Comparison of ENCODE assay signal across 12 mouse cellular contexts in the genomic region with DNA sequence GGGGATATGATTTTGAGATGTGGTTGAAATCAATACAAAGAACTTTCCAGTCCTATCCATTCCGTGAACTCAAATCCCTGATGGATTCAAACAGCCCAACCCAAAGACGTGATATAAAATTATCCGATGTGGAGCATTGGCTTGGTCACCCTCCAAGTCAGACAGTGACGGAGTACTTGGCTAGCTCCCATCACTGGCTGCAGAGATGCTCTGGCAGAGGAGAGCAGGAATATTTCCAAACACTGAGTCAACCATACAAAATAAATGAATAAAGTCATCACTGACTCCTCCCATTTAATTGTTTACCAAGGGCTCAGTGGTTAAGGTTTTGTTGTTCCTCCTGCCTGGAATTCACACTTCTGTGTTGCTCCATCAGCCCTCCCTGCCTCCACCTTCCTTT. TPM values are rescaled to one million over a fixed set of nuclear protein-coding genes. Genes with fewer than 3 reads are reported as not detected.
DNase-seq lines count a peak whose midpoint lies in the region; ATAC-seq lines count a peak whose summit lies in the region.
"Had no signal": no experiment of that assay in that cellular context is flagged by ENCODE, and none has a peak within 500 bp of the region (broad histone marks: within the 10 kb centered on the region; RNA-seq: fewer than 3 reads in every experiment).

No protein-coding gene starts in this region.

- H3K4me1 ChIP-seq in heart, embryonic 12.5 days (replicated peaks) = peaks cover 25% of the 10 kb centered on the region
- H3K4me1 ChIP-seq in forebrain, embryonic 12.5 days = no peaks in the 10 kb centered on the region
- H3K4me1 ChIP-seq: midbrain, embryonic 12.5 days had no signal

- no peak for ATAC-seq in heart, embryonic 12.5 days (ENCODE audit: insufficient number of reproducible peaks, low FRiP score)
- ATAC-seq in forebrain, embryonic 12.5 days (ENCODE audit: low FRiP score) = no peak
- ATAC-seq in megakaryocyte progenitor cell, adult 5-6 weeks (replicated peaks; ENCODE audit: poor library complexity) = no peak

- H3K36me3 ChIP-seq in heart, embryonic 12.5 days = peaks cover 4% of the 10 kb centered on the region; the same call in 1 of the 2 replicates
- H3K36me3 ChIP-seq in forebrain, embryonic 12.5 days (replicated peaks) = no peaks in the 10 kb centered on the region
- H3K36me3 ChIP-seq: midbrain, embryonic 12.5 days had no signal

- 79% methylated on average over 4 of the region's 4 CpGs for WGBS in heart, embryonic 12.5 days
- WGBS in forebrain, embryonic 12.5 days = 95% methylated on average over 4 of the region's 4 CpGs

- H3K4me3 ChIP-seq in heart, embryonic 12.5 days = no peak overlapping the region
- H3K4me3 ChIP-seq in forebrain, embryonic 12.5 days (replicated peaks) = no peak overlapping the region
- H3K4me3 ChIP-seq: midbrain, embryonic 12.5 days had no signal

- H3K9ac ChIP-seq in heart, embryonic 12.5 days = no peak overlapping the region
- H3K9ac ChIP-seq in forebrain, embryonic 12.5 days = no peak overlapping the region
- H3K9ac ChIP-seq: midbrain, embryonic 12.5 days had no signal

- peak; percentile 84 for DNase-seq in heart, adult 18-20 months
- DNase-seq in Muller cell, postnatal 12 days (ENCODE audit: inconsistent ontology term) = peak; percentile 87
- DNase-seq in gastrocnemius, adult 8-10 months (ENCODE audit: low spot score in 2 of 2) = peak; percentile 53 to 63
- DNase-seq in layer of hippocampus, postnatal 36 days = peak; percentile 19 to 34
- no peak for DNase-seq in retina, embryonic 14.5 days (ENCODE audit: low spot score)

- H3K27me3 ChIP-seq in heart, embryonic 12.5 days (replicated peaks) = no peaks in the 10 kb centered on the region
- no peaks in the 10 kb centered on the region for H3K27me3 ChIP-seq in forebrain, embryonic 12.5 days
- H3K27me3 ChIP-seq: midbrain, embryonic 12.5 days had no signal

- H3K27ac ChIP-seq in heart, embryonic 12.5 days (ENCODE audit: poor library complexity, severe bottlenecking) = no peak overlapping the region
- H3K27ac ChIP-seq in forebrain, embryonic 12.5 days = no peak overlapping the region
- H3K27ac ChIP-seq: midbrain, embryonic 12.5 days had no signal

- peaks cover 2% of the 10 kb centered on the region for H3K9me3 ChIP-seq in heart, embryonic 12.5 days (replicated peaks)
- no peaks in the 10 kb centered on the region for H3K9me3 ChIP-seq in forebrain, embryonic 12.5 days
- H3K9me3 ChIP-seq: midbrain, embryonic 12.5 days had no signal

- no peak overlapping the region for H3K4me2 ChIP-seq in heart, embryonic 12.5 days
- H3K4me2 ChIP-seq in forebrain, embryonic 12.5 days = no peak overlapping the region
- H3K4me2 ChIP-seq: midbrain, embryonic 12.5 days had no signal

RNA-seq across cellular contexts. Expression of a gene that starts 50.6 kb away (rescaled TPM):
- 10 to 100 TPM; 32.4 to 35.7 TPM for total RNA-seq in heart, adult 18-20 months (2021)
- polyA plus RNA-seq in heart, embryonic 12.5 days (2016; fragmentation: Nextera tagmentation; extraction: Ambion mirVana) = 36.0 and 38.6 TPM in 2 replicates
- 10 to 100 TPM in 2 of 4 experiments, 1 to 10 TPM in 2; 6.4 to 10.8 (median 9.9) TPM for total RNA-seq in gastrocnemius, adult 8-10 months (2022)
- 1 to 10 TPM; 3.3 to 4.0 TPM for total RNA-seq in layer of hippocampus, postnatal 36 days (2021)
- polyA plus RNA-seq in forebrain, embryonic 12.5 days (2016; fragmentation: Nextera tagmentation; extraction: Ambion mirVana) = 14.7 and 17.7 TPM in 2 replicates
- total RNA-seq in megakaryocyte progenitor cell, adult 5-6 weeks (2015) = 2.2 and 2.6 TPM in 2 replicates
- total RNA-seq in megakaryocyte progenitor cell, adult 5-6 weeks (2017) = 1.6 and 2.0 TPM in 2 replicates

RNA-seq across cellular contexts. Expression of a gene that starts 57.9 kb away (rescaled TPM):
- total RNA-seq in heart, adult 18-20 months (2021) = not detected
- polyA plus RNA-seq in heart, embryonic 12.5 days (2016; fragmentation: Nextera tagmentation; extraction: Ambion mirVana) = not detected in 2 replicates
- total RNA-seq in gastrocnemius, adult 8-10 months (2022) = not detected
- not detected for total RNA-seq in layer of hippocampus, postnatal 36 days (2021)
- not detected in 2 replicates for polyA plus RNA-seq in forebrain, embryonic 12.5 days (2016; fragmentation: Nextera tagmentation; extraction: Ambion mirVana)
- total RNA-seq in megakaryocyte progenitor cell, adult 5-6 weeks (2015) = 0.73 TPM in 1 of 2 replicates, not detected in the other
- not detected in 2 replicates for total RNA-seq in megakaryocyte progenitor cell, adult 5-6 weeks (2017)
- total RNA-seq: ES-E14; left cerebral cortex, adult 18-20 months had no signal
- polyA plus RNA-seq: gonadal fat pad, adult 2 months had no signal
